In the genomic region with DNA sequence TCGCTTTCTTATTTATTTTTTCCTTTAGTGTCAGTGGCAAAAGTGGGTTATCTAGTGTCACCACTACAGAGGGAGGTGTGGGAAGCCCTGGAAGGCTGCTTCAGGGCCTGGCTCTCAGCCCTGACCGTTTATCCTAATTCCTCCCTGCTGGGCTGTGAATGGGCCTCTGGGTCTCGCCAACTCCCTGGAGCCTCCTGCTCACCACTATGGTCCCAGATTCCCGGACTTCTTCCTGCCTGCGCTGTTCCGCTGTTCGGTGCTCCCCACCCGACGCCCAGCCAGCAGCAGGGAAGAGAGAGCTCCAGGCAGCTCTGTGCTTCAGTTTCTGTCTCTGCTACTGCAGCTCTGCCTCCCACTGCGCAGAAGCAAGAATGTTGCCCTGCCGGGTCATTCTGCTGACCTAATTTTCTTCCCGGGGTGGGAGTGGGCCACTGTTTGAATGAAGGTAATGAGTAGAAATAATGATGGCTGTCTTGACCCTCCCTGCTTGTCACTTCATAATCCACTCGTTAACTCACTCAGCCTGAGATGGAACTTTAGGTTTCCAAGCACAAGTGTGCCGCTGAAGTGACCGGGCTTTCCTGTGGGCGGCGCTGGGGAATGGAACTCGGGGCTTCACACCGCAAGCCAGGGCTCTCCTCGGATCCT, we compare ENCODE assay signal across 7 mouse cellular contexts. TPM values are rescaled to one million over a fixed set of nuclear protein-coding genes. Genes with fewer than 3 reads are reported as not detected.
DNase-seq lines count a peak whose midpoint lies in the region; ATAC-seq lines count a peak whose summit lies in the region.

No protein-coding gene starts in this region.

- H3K9ac ChIP-seq in forebrain, embryonic 16.5 days (replicated peaks; ENCODE audit: low read depth, low read length) = peak overlapping the region; percentile 15; the same call in 1 of the 2 replicates
- peak overlapping the region; percentile 38; the same call in 1 of the 2 replicates for H3K9ac ChIP-seq in hindbrain, embryonic 16.5 days (ENCODE audit: low read depth, low read length)
- H3K9ac ChIP-seq in liver, embryonic 13.5 days = no peak overlapping the region

- peak; percentile 29 for DNase-seq in urinary bladder, postnatal 14 days (ENCODE audit: low spot score)
- DNase-seq in urinary bladder, postnatal 4 days (ENCODE audit: low spot score in 2 of 2) = no peak
- no peak for DNase-seq in liver, embryonic 13.5 days
- DNase-seq in retina, embryonic 14.5 days (ENCODE audit: low spot score) = peak; percentile 93
- DNase-seq in ovary, adult 18-20 months (ENCODE audit: low spot score) = no peak

- H3K36me3 ChIP-seq in forebrain, embryonic 16.5 days (ENCODE audit: control insufficient read depth, insufficient read depth) = no peaks in the 10 kb centered on the region
- H3K36me3 ChIP-seq in hindbrain, embryonic 16.5 days (ENCODE audit: control insufficient read depth, insufficient read depth, low read length) = 0 out of 2 replicates have a peak, but pooled peaks cover 2% of the 10 kb centered on the region
- H3K36me3 ChIP-seq in liver, embryonic 13.5 days = peaks cover 3% of the 10 kb centered on the region; the same call in 1 of the 2 replicates

- no peak overlapping the region; the same call in 1 of the 2 replicates for H3K27ac ChIP-seq in forebrain, embryonic 16.5 days (ENCODE audit: low read length)
- H3K27ac ChIP-seq in hindbrain, embryonic 16.5 days (ENCODE audit: low read depth, low read length) = peak overlapping the region; percentile 48; the same call in 1 of the 2 replicates
- H3K27ac ChIP-seq in liver, embryonic 13.5 days = no peak overlapping the region

- WGBS in forebrain, embryonic 16.5 days = 8% methylated on average over 20 of the region's 20 CpGs
- 17% methylated on average over 20 of the region's 20 CpGs for WGBS in hindbrain, embryonic 16.5 days
- 39% methylated on average over 20 of the region's 20 CpGs for WGBS in liver, embryonic 13.5 days (ENCODE audit: insufficient replicate concordance)

- peak overlapping the region; percentile 36 for H3K4me2 ChIP-seq in forebrain, embryonic 16.5 days (ENCODE audit: low read length)
- peak overlapping the region; percentile 35 for H3K4me2 ChIP-seq in hindbrain, embryonic 16.5 days (ENCODE audit: low read length)
- H3K4me2 ChIP-seq in liver, embryonic 13.5 days = peak overlapping the region; percentile 28; the same call in 1 of the 2 replicates

- H3K4me1 ChIP-seq in forebrain, embryonic 16.5 days (replicated peaks; ENCODE audit: control insufficient read depth, insufficient read depth, low read length) = peaks cover 10% of the 10 kb centered on the region
- H3K4me1 ChIP-seq in hindbrain, embryonic 16.5 days (ENCODE audit: control insufficient read depth, insufficient read depth, low read depth, low read length) = peaks cover 8% of the 10 kb centered on the region; the same call in 1 of the 2 replicates
- peaks cover 3% of the 10 kb centered on the region; the same call in 1 of the 2 replicates for H3K4me1 ChIP-seq in liver, embryonic 13.5 days (replicated peaks)

- no peaks in the 10 kb centered on the region for H3K9me3 ChIP-seq in forebrain, embryonic 16.5 days (ENCODE audit: control insufficient read depth, low read length)
- no peaks in the 10 kb centered on the region for H3K9me3 ChIP-seq in hindbrain, embryonic 16.5 days (ENCODE audit: control insufficient read depth, low read length)
- H3K9me3 ChIP-seq in liver, embryonic 13.5 days (replicated peaks) = 0 out of 2 replicates have a peak, but pooled peaks cover 7% of the 10 kb centered on the region

- H3K4me3 ChIP-seq in forebrain, embryonic 16.5 days (replicated peaks; ENCODE audit: low read length) = no peak overlapping the region
- H3K4me3 ChIP-seq in hindbrain, embryonic 16.5 days (ENCODE audit: low read length) = no peak overlapping the region
- no peak overlapping the region for H3K4me3 ChIP-seq in liver, embryonic 13.5 days (replicated peaks)

- 0 out of 2 replicates have a peak, but pooled peaks have one; percentile 38 for ATAC-seq in forebrain, embryonic 16.5 days
- ATAC-seq in hindbrain, embryonic 16.5 days = peak; percentile 77
- no peak for ATAC-seq in liver, embryonic 13.5 days (ENCODE audit: low read depth)

- H3K27me3 ChIP-seq in forebrain, embryonic 16.5 days (replicated peaks; ENCODE audit: control insufficient read depth, insufficient read depth, low read length) = no peaks in the 10 kb centered on the region
- no peaks in the 10 kb centered on the region for H3K27me3 ChIP-seq in hindbrain, embryonic 16.5 days (replicated peaks; ENCODE audit: control insufficient read depth, insufficient read depth, low read length)
- no peaks in the 10 kb centered on the region for H3K27me3 ChIP-seq in liver, embryonic 13.5 days

RNA-seq across cellular contexts. Expression of a gene that starts 18.7 kb away (rescaled TPM):
- 45.3 and 48.5 TPM in 2 replicates for polyA plus RNA-seq in forebrain, embryonic 16.5 days (2015; fragmentation: Nextera tagmentation; extraction: Ambion mirVana)
- 40.9 and 43.3 TPM in 2 replicates for polyA plus RNA-seq in hindbrain, embryonic 16.5 days (2015; fragmentation: Nextera tagmentation; extraction: Ambion mirVana)
- polyA plus RNA-seq in liver, embryonic 13.5 days (2015; fragmentation: Nextera tagmentation; extraction: Ambion mirVana) = 12.9 and 15.9 TPM in 2 replicates

RNA-seq across cellular contexts. Expression of a gene that starts 47.8 kb away (rescaled TPM):
- 0.27 and 0.43 TPM in 2 replicates for polyA plus RNA-seq in forebrain, embryonic 16.5 days (2015; fragmentation: Nextera tagmentation; extraction: Ambion mirVana)
- polyA plus RNA-seq in hindbrain, embryonic 16.5 days (2015; fragmentation: Nextera tagmentation; extraction: Ambion mirVana) = 0.36 TPM in 1 of 2 replicates, not detected in the other
- polyA plus RNA-seq in liver, embryonic 13.5 days (2015; fragmentation: Nextera tagmentation; extraction: Ambion mirVana) = 3.8 TPM in 2 replicates

Comparison
In these comparisons a context has a peak if more than half of its experiments do, and no peak if none do; other contexts are left out.
1. DNase-seq: peak in urinary bladder, postnatal 14 days (single experiment) and retina, embryonic 14.5 days (single experiment); none in urinary bladder, postnatal 4 days (0 of 2), liver, embryonic 13.5 days (single experiment) and ovary, adult 18-20 months (single experiment).
2. Peak in every context shown above with its lines, with median percentiles within 50 percentile points of each other: H3K4me2 ChIP-seq.